Mouse (Mus musculus): ENCODE data around the gene Orai3.

DNA sequence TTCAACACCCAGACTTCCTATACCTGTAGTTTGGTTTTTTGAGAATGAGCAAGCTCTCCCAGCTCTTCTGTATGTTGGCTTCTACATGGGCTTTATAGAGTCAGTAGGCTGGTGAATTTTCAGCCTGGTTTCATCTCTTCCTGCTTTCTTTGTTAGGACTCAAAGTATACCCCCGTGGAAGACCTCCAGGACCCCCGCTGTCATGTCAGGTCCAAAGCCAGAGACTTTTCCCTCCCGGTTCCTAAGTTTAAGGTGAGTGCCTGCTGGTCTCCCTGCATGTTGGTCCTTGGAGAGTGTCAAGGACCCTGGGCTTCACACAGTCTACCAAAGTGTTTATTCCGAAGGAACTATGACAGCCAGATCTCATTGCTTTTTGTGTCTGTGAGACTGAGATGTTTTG, 8.7 kb downstream of the Orai3 start:
- TF ChIP-seq HCFC1 (IDR thresholded peaks at IDR 0.05; ENCODE audit: borderline replicate concordance, insufficient read depth, low read length) (no peak), ZNF384 (IDR thresholded peaks at IDR 0.05; ENCODE audit: low read depth, low read length) (no peak)

All from ES-E14 (cell line).